Mouse (Mus musculus) liver, embryonic 15.5 days (tissue): ENCODE results near the gene Rreb1. TPM values are rescaled to one million over a fixed set of nuclear protein-coding genes. Genes with fewer than 3 reads are reported as not detected.

Source experiments
- ATAC-seq: fragments of 200-750 bp; cut with Nextera tagmentation; 2 replicates; pipeline ENCODE4 v1.8.0; 2017; ENCODE audit warnings: moderate number of reproducible peaks, mild to moderate bottlenecking, moderate library complexity; ENCODE audit not compliant: insufficient read depth
- H3K27ac ChIP-seq: fragments of 300-500 bp; sonication (generic); replicated peaks from 2 replicates; pipeline ENCODE4 v1.5.1; 2015; ENCODE audit warnings: mild to moderate bottlenecking, inconsistent platforms
- H3K27me3 ChIP-seq: fragments of 300-500 bp; sonication (generic); 2 replicates; pipeline ENCODE4 v1.6.1; 2015; ENCODE audit warnings: mild to moderate bottlenecking, inconsistent platforms
- H3K36me3 ChIP-seq: fragments of 300-500 bp; sonication (generic); replicated peaks from 2 replicates; pipeline ENCODE4 v1.6.1; 2015; ENCODE audit warnings: moderate library complexity, mild to moderate bottlenecking, inconsistent platforms
- H3K4me1 ChIP-seq: fragments of 300-500 bp; sonication (generic); replicated peaks from 2 replicates; pipeline ENCODE4 v1.6.1; 2015; ENCODE audit warnings: inconsistent platforms
- H3K4me2 ChIP-seq: fragments of 300-500 bp; sonication (generic); 2 replicates; pipeline ENCODE4 v1.6.1; 2015; ENCODE audit warnings: moderate library complexity, mild to moderate bottlenecking, inconsistent platforms
- H3K4me3 ChIP-seq: fragments of 300-500 bp; sonication (generic); replicated peaks from 2 replicates; pipeline ENCODE4 v1.5.1; 2015; ENCODE audit warnings: mild to moderate bottlenecking, inconsistent platforms
- H3K9ac ChIP-seq: fragments of 300-500 bp; sonication (generic); 2 replicates; pipeline ENCODE4 v1.6.1; 2015; ENCODE audit warnings: moderate library complexity, mild to moderate bottlenecking, inconsistent platforms
- H3K9me3 ChIP-seq: fragments of 300-500 bp; sonication (generic); replicated peaks from 2 replicates; pipeline ENCODE4 v1.6.1; 2016; ENCODE audit warnings: inconsistent platforms
- WGBS: fragments of 180-500 bp; shearing (Covaris S2); methylation state at CpG from one replicate; pipeline ENCODE4 v1.1.7; 2015; ENCODE audit warnings: mixed read lengths; ENCODE audit not compliant: insufficient replicate concordance; 5-methylcytosine and 5-hydroxymethylcytosine counted together
- polyA plus RNA-seq: library from polyadenylated mRNA; unstranded; fragments of >200 nt; fragmentation: Nextera tagmentation; extraction: Ambion mirVana; gene quantifications from 2 replicates; pipeline ENCODE4 v1.2.1, GENCODE M21; 2015

Gene Rreb1
- polyA plus RNA-seq, 1 experiment from 2014 or later = 5.4 TPM

GRCm38 (mm10) chr13:37862492-37862891, 84.3 kb downstream of the Rreb1 start:
- H3K4me2 ChIP-seq = peak overlapping the region; percentile 52
- peak overlapping the region; percentile 81 for H3K27ac ChIP-seq
- 0 out of 2 replicates have a peak, but pooled peaks cover 4% of the 10 kb centered on the region for H3K36me3 ChIP-seq
- no peak overlapping the region for H3K4me3 ChIP-seq
- H3K9me3 ChIP-seq = no peaks in the 10 kb centered on the region
- ATAC-seq = no peak
- H3K27me3 ChIP-seq = no peaks in the 10 kb centered on the region
- 43% methylated on average over 6 of the region's 6 CpGs for WGBS
- peak overlapping the region; percentile 4; the same call in 1 of the 2 replicates for H3K9ac ChIP-seq
- peaks cover 93% of the 10 kb centered on the region for H3K4me1 ChIP-seq

GRCm38 (mm10) chr13:37863643-37864042, 85.4 kb downstream of the Rreb1 start:
- H3K9me3 ChIP-seq = no peaks in the 10 kb centered on the region
- H3K36me3 ChIP-seq = 0 out of 2 replicates have a peak, but pooled peaks cover 4% of the 10 kb centered on the region
- H3K4me3 ChIP-seq = no peak overlapping the region
- H3K4me2 ChIP-seq = peak overlapping the region; percentile 52
- H3K27me3 ChIP-seq = no peaks in the 10 kb centered on the region
- peak overlapping the region; percentile 4; the same call in 1 of the 2 replicates for H3K9ac ChIP-seq
- WGBS = 25% methylated on average over 5 of the region's 5 CpGs
- no peak for ATAC-seq
- peaks cover 94% of the 10 kb centered on the region for H3K4me1 ChIP-seq
- peak overlapping the region; percentile 81 for H3K27ac ChIP-seq

GRCm38 (mm10) chr13:37864697-37865096, 86.5 kb downstream of the Rreb1 start:
- no peak for ATAC-seq
- 0 out of 2 replicates have a peak, but pooled peaks cover 4% of the 10 kb centered on the region for H3K36me3 ChIP-seq
- H3K9ac ChIP-seq = no peak overlapping the region
- H3K27me3 ChIP-seq = no peaks in the 10 kb centered on the region
- H3K9me3 ChIP-seq = no peaks in the 10 kb centered on the region
- WGBS = 80% methylated on average over 1 of the region's 1 CpGs
- H3K27ac ChIP-seq = peak overlapping the region; percentile 56; the same call in 1 of the 2 replicates
- H3K4me3 ChIP-seq = no peak overlapping the region
- peaks cover 94% of the 10 kb centered on the region for H3K4me1 ChIP-seq
- no peak overlapping the region for H3K4me2 ChIP-seq

- no peak for ATAC-seq
- Histone ChIP-seq H3K4me3 (no peak overlapping the region), H3K4me1 (peaks cover 96% of the 10 kb centered on the region), H3K27me3 (no peaks in the 10 kb centered on the region), H3K4me2 (no peak overlapping the region), H3K27ac (peak overlapping the region; percentile 56), H3K36me3 (0 out of 2 replicates have a peak, but pooled peaks cover 4% of the 10 kb centered on the region), H3K9ac (no peak overlapping the region), H3K9me3 (no peaks in the 10 kb centered on the region)
- WGBS = 40% methylated on average over 5 of the region's 5 CpGs
Observed at GRCm38 (mm10) chr13:37866296-37866695, 88.1 kb downstream of the Rreb1 start.

GRCm38 (mm10) chr13:37866846-37867245, 88.6 kb downstream of the Rreb1 start:
- H3K4me2 ChIP-seq = no peak overlapping the region
- 48% methylated on average over 3 of the region's 3 CpGs for WGBS
- no peak overlapping the region for H3K4me3 ChIP-seq
- peak overlapping the region; percentile 56 for H3K27ac ChIP-seq
- no peak overlapping the region for H3K9ac ChIP-seq
- ATAC-seq = no peak
- H3K4me1 ChIP-seq = peaks cover 94% of the 10 kb centered on the region
- 0 out of 2 replicates have a peak, but pooled peaks cover 4% of the 10 kb centered on the region for H3K36me3 ChIP-seq
- H3K9me3 ChIP-seq = no peaks in the 10 kb centered on the region
- H3K27me3 ChIP-seq = no peaks in the 10 kb centered on the region

GRCm38 (mm10) chr13:37870118-37870908, 92.1 kb downstream of the Rreb1 start:
- no peaks in the 10 kb centered on the region for H3K36me3 ChIP-seq
- H3K27ac ChIP-seq = peak overlapping the region; percentile 75
- peaks cover 94% of the 10 kb centered on the region for H3K4me1 ChIP-seq
- H3K4me2 ChIP-seq = peak overlapping the region; percentile 29
- no peak overlapping the region for H3K4me3 ChIP-seq
- 31% methylated on average over 12 of the region's 12 CpGs for WGBS
- no peak for ATAC-seq
- no peaks in the 10 kb centered on the region for H3K9me3 ChIP-seq
- no peaks in the 10 kb centered on the region for H3K27me3 ChIP-seq
- H3K9ac ChIP-seq = no peak overlapping the region

GRCm38 (mm10) chr13:37872142-37872835, 94.1 kb downstream of the Rreb1 start:
- Histone ChIP-seq H3K9me3 (no peaks in the 10 kb centered on the region), H3K27me3 (no peaks in the 10 kb centered on the region), H3K4me3 (no peak overlapping the region), H3K9ac (no peak overlapping the region), H3K27ac (peak overlapping the region; percentile 72), H3K4me2 (peak overlapping the region; percentile 18; the same call in 1 of the 2 replicates), H3K4me1 (peaks cover 95% of the 10 kb centered on the region), H3K36me3 (no peaks in the 10 kb centered on the region)
- no peak for ATAC-seq
- WGBS = 68% methylated on average over 2 of the region's 2 CpGs

GRCm38 (mm10) chr13:37873125-37873891, 95.1 kb downstream of the Rreb1 start:
- peak overlapping the region; percentile 37 for H3K4me2 ChIP-seq
- 23% methylated on average over 7 of the region's 7 CpGs for WGBS

GRCm38 (mm10) chr13:37875919-37876318, 97.7 kb downstream of the Rreb1 start:
- WGBS = 88% methylated on average over 2 of the region's 2 CpGs
- Histone ChIP-seq H3K36me3 (no peaks in the 10 kb centered on the region), H3K9me3 (no peaks in the 10 kb centered on the region), H3K4me1 (peaks cover 95% of the 10 kb centered on the region), H3K4me3 (no peak overlapping the region), H3K4me2 (no peak overlapping the region), H3K9ac (0 out of 2 replicates have a peak overlapping the region, but pooled peaks have one; percentile 4), H3K27me3 (no peaks in the 10 kb centered on the region), H3K27ac (peak overlapping the region; percentile 75)
- ATAC-seq = no peak

More at GRCm38 (mm10) chr13:37873125-37873891, 95.1 kb downstream of the Rreb1 start:
- Histone ChIP-seq H3K9me3 (no peaks in the 10 kb centered on the region), H3K36me3 (no peaks in the 10 kb centered on the region), H3K27ac (peak overlapping the region; percentile 72), H3K9ac (no peak overlapping the region), H3K27me3 (no peaks in the 10 kb centered on the region), H3K4me1 (peaks cover 95% of the 10 kb centered on the region), H3K4me3 (no peak overlapping the region)
- ATAC-seq = peak; percentile 62

GRCm38 (mm10) chr13:37876366-37876765, 98.2 kb downstream of the Rreb1 start:
- WGBS = 32% methylated on average over 5 of the region's 5 CpGs
- H3K9ac ChIP-seq = 0 out of 2 replicates have a peak overlapping the region, but pooled peaks have one; percentile 5
- H3K4me2 ChIP-seq = no peak overlapping the region
- no peak for ATAC-seq
- no peaks in the 10 kb centered on the region for H3K36me3 ChIP-seq
- H3K9me3 ChIP-seq = no peaks in the 10 kb centered on the region
- peaks cover 95% of the 10 kb centered on the region for H3K4me1 ChIP-seq
- peak overlapping the region; percentile 75 for H3K27ac ChIP-seq
- H3K4me3 ChIP-seq = no peak overlapping the region
- H3K27me3 ChIP-seq = no peaks in the 10 kb centered on the region
